Mouse (Mus musculus) hindbrain, embryonic 16.5 days (tissue): ENCODE data around the gene Gm11444. TPM values are rescaled to one million over a fixed set of nuclear protein-coding genes. Genes with fewer than 3 reads are reported as not detected.

Experiments
- ATAC-seq: fragments of 200-750 bp; cut with Nextera tagmentation; 2 replicates; pipeline ENCODE4 v1.8.0; 2017; ENCODE audit warnings: moderate TSS enrichment, moderate library complexity
- H3K27ac ChIP-seq: fragments of 300-500 bp; sonication (generic); 2 replicates; pipeline ENCODE4 v1.5.1; 2014; ENCODE audit warnings: low read depth, mild to moderate bottlenecking, control low read depth, low read length, moderate library complexity
- H3K27me3 ChIP-seq: fragments of 300-500 bp; sonication (generic); replicated peaks from 2 replicates; pipeline ENCODE4 v1.6.1; 2014; ENCODE audit warnings: low read length; ENCODE audit not compliant: control insufficient read depth, insufficient read depth
- H3K36me3 ChIP-seq: fragments of 300-500 bp; sonication (generic); 2 replicates; pipeline ENCODE4 v1.6.1; 2014; ENCODE audit warnings: mild to moderate bottlenecking, low read length, moderate library complexity, mixed read lengths; ENCODE audit not compliant: control insufficient read depth, insufficient read depth
- H3K4me1 ChIP-seq: fragments of 300-500 bp; sonication (generic); 2 replicates; pipeline ENCODE4 v1.6.1; 2014; ENCODE audit warnings: low read depth, low read length; ENCODE audit not compliant: control insufficient read depth, insufficient read depth
- H3K4me2 ChIP-seq: fragments of 300-500 bp; sonication (generic); 2 replicates; pipeline ENCODE4 v1.6.1; 2014; ENCODE audit warnings: mild to moderate bottlenecking, low read length, control low read depth, moderate library complexity
- H3K4me3 ChIP-seq: fragments of 300-500 bp; sonication (generic); 2 replicates; pipeline ENCODE4 v1.5.1; 2014; ENCODE audit warnings: mild to moderate bottlenecking, low read length, control low read depth, moderate library complexity
- H3K9ac ChIP-seq: fragments of 300-500 bp; sonication (generic); 2 replicates; pipeline ENCODE4 v1.6.1; 2014; ENCODE audit warnings: low read depth, mild to moderate bottlenecking, control low read depth, low read length, moderate library complexity
- H3K9me3 ChIP-seq: fragments of 300-500 bp; sonication (generic); 2 replicates; pipeline ENCODE4 v1.6.1; 2014; ENCODE audit warnings: mild to moderate bottlenecking, low read length, moderate library complexity; ENCODE audit not compliant: control insufficient read depth
- WGBS: fragments of 180-500 bp; shearing (Covaris S2); extraction: QIAGEN DNeasy Blood & Tissue Kit; methylation state at CpG from one replicate; pipeline ENCODE4 v1.1.7; 2014; 5-methylcytosine and 5-hydroxymethylcytosine counted together
- polyA plus RNA-seq: library from polyadenylated mRNA; unstranded; fragments of >200 nt; fragmentation: Nextera tagmentation; extraction: Ambion mirVana; gene quantifications from 2 replicates; pipeline ENCODE4 v1.2.1, GENCODE M21; 2015

Gm11444 gene
- polyA plus RNA-seq, 1 experiment from 2014 or later, result not detected

DNA sequence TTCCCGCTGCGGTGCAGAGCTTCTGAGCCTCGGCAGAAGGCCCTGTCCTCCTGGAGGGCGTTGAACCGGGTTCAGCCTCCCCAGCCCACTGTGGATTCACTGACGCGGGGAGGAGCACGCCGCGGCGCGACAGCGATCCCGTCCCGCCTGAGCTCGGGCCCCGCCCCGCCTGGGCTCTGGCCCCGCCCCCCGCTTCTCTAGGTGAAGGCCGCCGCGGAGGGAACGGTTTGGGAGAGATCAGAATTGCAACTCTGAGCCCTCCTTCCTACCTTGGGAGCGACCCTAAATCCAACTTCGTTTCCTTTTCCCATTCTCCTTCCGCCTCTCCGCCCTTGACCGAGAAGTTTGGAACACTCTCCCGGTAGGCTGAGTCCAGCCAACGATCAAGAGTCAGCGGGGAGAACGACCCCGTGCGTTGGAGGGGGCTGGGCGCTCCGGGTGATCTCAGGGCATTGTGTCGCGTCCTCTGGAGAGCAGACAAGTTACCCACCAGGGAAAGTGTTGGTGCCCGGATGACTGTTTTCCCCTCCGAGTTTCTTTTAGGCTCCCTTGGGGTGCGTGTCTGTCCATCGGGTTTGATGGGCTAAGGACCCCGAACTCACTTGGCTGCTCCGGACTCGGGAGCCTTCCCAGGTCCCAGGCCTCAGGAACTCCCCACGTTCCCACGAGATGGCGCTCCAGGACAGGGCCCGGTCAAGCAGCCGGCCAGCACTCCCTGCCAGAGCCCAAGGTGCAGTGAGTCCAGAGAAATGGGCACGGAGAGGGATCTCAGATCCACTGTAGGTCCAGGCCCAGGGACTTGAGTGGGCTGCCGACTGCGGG lies 5.8 kb downstream of the Gm11444 start:
- Histone ChIP-seq H3K9me3 (no peaks in the 10 kb centered on the region), H3K4me2 (peak overlapping the region; percentile 85), H3K36me3 (no peaks in the 10 kb centered on the region), H3K27me3 (peaks cover 69% of the 10 kb centered on the region), H3K27ac (no peak overlapping the region), H3K4me1 (peaks cover 14% of the 10 kb centered on the region), H3K9ac (peak overlapping the region; percentile 59), H3K4me3 (peak overlapping the region; percentile 44)
- 1% methylated on average over 54 of the region's 54 CpGs for WGBS
- ATAC-seq, result peak; percentile 63

- no peaks in the 10 kb centered on the region for H3K9me3 ChIP-seq
- H3K9ac ChIP-seq, result peak overlapping the region; percentile 45; the same call in 1 of the 2 replicates
- WGBS, result 0% methylated on average over 17 of the region's 18 CpGs
- ATAC-seq, result peak; percentile 43; the same call in 1 of the 2 replicates
- H3K4me1 ChIP-seq, result peaks cover 14% of the 10 kb centered on the region
- peak overlapping the region; percentile 44 for H3K4me3 ChIP-seq
- peaks cover 74% of the 10 kb centered on the region for H3K27me3 ChIP-seq
- peak overlapping the region; percentile 85 for H3K4me2 ChIP-seq
- 0 out of 2 replicates have a peak overlapping the region, but pooled peaks have one; percentile 29 for H3K27ac ChIP-seq
- no peaks in the 10 kb centered on the region for H3K36me3 ChIP-seq
These were observed 6.8 kb downstream of the Gm11444 start for GRCm38 (mm10) chr11:85843347-85843692.

DNA sequence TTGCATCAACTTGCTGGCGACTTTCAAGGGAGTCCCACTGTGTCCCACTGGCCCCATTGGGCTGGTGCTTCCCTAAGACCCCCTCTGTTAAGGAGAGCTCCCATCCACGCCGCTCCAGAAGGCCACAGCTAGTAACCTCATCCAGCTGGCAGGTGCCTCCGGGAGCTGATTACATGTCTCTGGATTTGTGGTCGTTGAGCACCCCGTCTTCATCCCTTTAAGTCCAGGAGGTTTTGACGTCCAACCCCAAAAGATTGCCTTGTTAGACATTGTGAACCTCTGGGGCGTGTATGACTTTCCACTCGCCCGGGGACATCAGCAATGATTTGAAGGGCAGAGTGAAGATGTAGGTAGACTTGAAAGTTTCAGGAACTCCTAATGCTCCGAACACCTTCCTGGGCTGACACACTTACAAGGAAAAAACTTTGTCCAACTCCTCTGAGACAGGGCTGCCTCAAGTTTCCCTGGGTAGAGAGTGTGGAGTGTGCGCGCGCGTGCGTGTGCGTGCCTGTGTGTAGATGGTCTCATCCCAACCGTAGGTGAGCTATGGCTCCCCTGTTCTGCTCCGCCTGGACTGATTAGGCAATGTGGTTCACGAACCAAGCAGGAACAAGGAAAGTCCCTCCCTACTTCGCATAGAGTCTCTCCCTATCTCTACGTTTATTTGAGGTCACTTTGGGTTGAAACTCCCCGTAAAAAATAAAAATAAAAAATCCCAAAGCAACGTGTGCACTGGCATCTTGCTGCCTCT lies 7.4 kb downstream of the Gm11444 start:
- H3K9ac ChIP-seq, result no peak overlapping the region
- ATAC-seq, result no peak
- H3K36me3 ChIP-seq, result no peaks in the 10 kb centered on the region
- H3K9me3 ChIP-seq, result no peaks in the 10 kb centered on the region
- peaks cover 74% of the 10 kb centered on the region for H3K27me3 ChIP-seq
- peaks cover 15% of the 10 kb centered on the region for H3K4me1 ChIP-seq
- peak overlapping the region; percentile 85 for H3K4me2 ChIP-seq
- no peak overlapping the region for H3K27ac ChIP-seq
- 5% methylated on average over 24 of the region's 24 CpGs for WGBS
- peak overlapping the region; percentile 44 for H3K4me3 ChIP-seq

GRCm38 (mm10) chr11:85841980-85842379 lies 8.2 kb downstream of the Gm11444 start:
- H3K4me2 ChIP-seq, result peak overlapping the region; percentile 70
- H3K4me3 ChIP-seq, result peak overlapping the region; percentile 40
- peaks cover 71% of the 10 kb centered on the region for H3K27me3 ChIP-seq
- peaks cover 17% of the 10 kb centered on the region for H3K4me1 ChIP-seq
- peak; percentile 79 for ATAC-seq
- H3K36me3 ChIP-seq, result no peaks in the 10 kb centered on the region
- H3K9me3 ChIP-seq, result no peaks in the 10 kb centered on the region
- no peak overlapping the region for H3K27ac ChIP-seq
- whole genome bisulfite sequencing, result 1% methylated on average over 26 of the region's 32 CpGs
- H3K9ac ChIP-seq, result peak overlapping the region; percentile 59

GRCm38 (mm10) chr11:85841211-85841681 lies 8.9 kb downstream of the Gm11444 start:
- no peak overlapping the region for H3K27ac ChIP-seq
- H3K9ac ChIP-seq, result no peak overlapping the region
- H3K27me3 ChIP-seq, result peaks cover 65% of the 10 kb centered on the region
- no peak for ATAC-seq
- no peak overlapping the region for H3K4me3 ChIP-seq
- no peaks in the 10 kb centered on the region for H3K9me3 ChIP-seq
- 10% methylated on average over 8 of the region's 8 CpGs for WGBS
- H3K36me3 ChIP-seq, result no peaks in the 10 kb centered on the region
- no peak overlapping the region for H3K4me2 ChIP-seq
- H3K4me1 ChIP-seq, result peaks cover 17% of the 10 kb centered on the region

- Histone ChIP-seq H3K9ac (peak overlapping the region; percentile 25), H3K27ac (no peak overlapping the region), H3K4me3 (peak overlapping the region; percentile 4; the same call in 1 of the 2 replicates), H3K27me3 (peaks cover 66% of the 10 kb centered on the region), H3K4me1 (peaks cover 17% of the 10 kb centered on the region), H3K9me3 (no peaks in the 10 kb centered on the region), H3K4me2 (peak overlapping the region; percentile 45), H3K36me3 (no peaks in the 10 kb centered on the region)
- ATAC-seq, result no peak
- WGBS, result 4% methylated on average over 21 of the region's 21 CpGs
These were observed 9.4 kb downstream of the Gm11444 start for GRCm38 (mm10) chr11:85840803-85841145.

DNA sequence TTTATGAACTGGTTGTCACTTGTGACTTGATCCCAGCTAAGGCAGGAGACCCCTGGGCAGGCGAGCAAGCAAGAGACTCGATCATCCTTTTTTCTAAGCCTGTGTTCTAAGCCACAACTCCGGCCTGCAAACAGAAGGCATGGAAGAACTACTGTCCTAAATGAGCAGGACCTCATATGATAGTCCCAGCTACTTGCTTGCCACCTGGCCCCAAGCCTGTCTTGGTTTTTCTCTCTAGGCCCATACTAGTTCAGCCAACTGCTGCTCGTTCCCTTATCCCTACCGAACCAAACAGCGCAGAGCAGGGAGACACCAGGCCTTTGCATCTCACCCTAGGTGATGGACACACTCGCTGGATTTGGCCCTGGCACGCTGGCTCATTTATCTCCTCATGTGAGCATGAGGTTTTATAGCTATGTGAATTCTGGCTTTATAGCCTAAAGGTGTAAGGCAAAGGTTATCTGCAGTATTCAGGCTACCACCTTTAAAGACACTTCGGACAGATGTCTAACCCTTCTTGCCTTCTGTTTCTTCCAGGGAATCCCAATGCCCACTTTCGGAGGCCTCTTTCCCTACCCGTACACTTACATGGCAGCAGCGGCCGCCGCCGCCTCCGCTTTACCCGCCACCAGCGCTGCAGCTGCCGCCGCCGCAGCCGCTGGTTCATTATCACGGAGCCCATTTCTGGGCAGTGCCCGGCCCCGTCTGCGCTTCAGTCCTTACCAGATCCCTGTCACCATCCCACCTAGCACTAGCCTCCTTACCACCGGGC lies 9.9 kb downstream of the Gm11444 start:
- Histone ChIP-seq H3K4me1 (peaks cover 17% of the 10 kb centered on the region), H3K4me3 (peak overlapping the region; percentile 4; the same call in 1 of the 2 replicates), H3K9me3 (no peaks in the 10 kb centered on the region), H3K4me2 (peak overlapping the region; percentile 45), H3K9ac (peak overlapping the region; percentile 25), H3K27ac (no peak overlapping the region), H3K27me3 (peaks cover 65% of the 10 kb centered on the region), H3K36me3 (no peaks in the 10 kb centered on the region)
- WGBS, result 6% methylated on average over 27 of the region's 27 CpGs
- no peak for ATAC-seq

- Histone ChIP-seq H3K4me2 (no peak overlapping the region), H3K9me3 (no peaks in the 10 kb centered on the region), H3K4me3 (no peak overlapping the region), H3K36me3 (no peaks in the 10 kb centered on the region), H3K4me1 (peaks cover 17% of the 10 kb centered on the region), H3K9ac (no peak overlapping the region), H3K27me3 (peaks cover 65% of the 10 kb centered on the region), H3K27ac (no peak overlapping the region)
- ATAC-seq, result no peak
- WGBS, result 10% methylated on average over 7 of the region's 7 CpGs
These were observed 10.7 kb downstream of the Gm11444 start for GRCm38 (mm10) chr11:85839258-85840030.
